Mouse (Mus musculus) heart, postnatal 0 days (tissue): ENCODE measurements at regions not wholly inside any gene's neighbourhood (a gene's known extent, or its start where the extent isn't known, plus 50 kb on each side); places are given as distances from the start of the nearest gene placed in this dataset.
"Not testable (repeated sequence)": the region's sequence is repeated elsewhere in the genome, so short reads cannot be mapped to it uniquely, and the experiment has no call there.

Source experiments
- CTCF ChIP-seq: IDR thresholded peaks from 2 replicates; pipeline ENCODE4 v1.5.1; 2016; ENCODE audit warnings: antibody characterized with exemption, control low read depth, low read depth
- EP300 ChIP-seq: IDR thresholded peaks from 2 replicates; pipeline ENCODE4 v1.6.1; 2016; ENCODE audit warnings: antibody characterized with exemption, low read depth

GRCm38 (mm10) chr19:8517721-8518120, 73.3 kb upstream of the Slc22a8 start:
- not testable (repeated sequence) for TF ChIP-seq EP300, CTCF
